Mouse (Mus musculus) embryonic fibroblast, embryonic 13.5 days (primary cell): ENCODE results near the gene Gm20388.

ENCODE experiments used
- CTCF ChIP-seq: IDR thresholded peaks from 2 replicates; pipeline ENCODE4 v1.5.1; 2011; ENCODE audit warnings: mild to moderate bottlenecking, control low read depth, low read length, moderate library complexity, borderline replicate concordance; ENCODE audit not compliant: insufficient read depth
- POLR2A ChIP-seq: IDR thresholded peaks from 2 replicates; pipeline ENCODE4 v1.6.1; 2011; ENCODE audit warnings: low read depth, mild to moderate bottlenecking, control low read depth, low read length, moderate library complexity

DNA sequence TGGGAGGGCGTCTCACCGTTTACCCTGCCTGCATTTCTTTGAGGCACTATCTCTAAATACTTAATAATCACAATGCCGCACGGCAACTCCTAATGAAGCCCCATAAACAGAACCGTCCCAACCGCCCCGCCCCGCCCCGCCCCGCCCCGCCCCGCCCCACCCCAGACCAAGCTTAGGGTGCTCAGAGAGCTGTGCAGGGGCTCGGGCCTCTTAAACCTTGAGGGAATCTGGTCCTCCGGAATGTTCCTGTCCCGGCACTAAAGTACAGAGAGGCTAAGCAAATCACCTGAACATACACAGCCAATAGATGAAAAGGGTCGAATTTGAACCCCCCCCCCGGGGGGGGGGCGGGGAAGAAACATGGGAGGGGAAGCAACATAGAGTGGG is 1564.2 kb downstream of the Gm20388 start:
- TF ChIP-seq POLR2A (no peak), CTCF (no peak)
